Mouse (Mus musculus): Measurements from ENCODE around the gene 1700013G24Rik. TPM values are rescaled to one million over a fixed set of nuclear protein-coding genes. Genes with fewer than 3 reads are reported as not detected.

The 1700013G24Rik gene
- polyA plus RNA-seq, 1 experiment from 2014 or later = not detected

DNA sequence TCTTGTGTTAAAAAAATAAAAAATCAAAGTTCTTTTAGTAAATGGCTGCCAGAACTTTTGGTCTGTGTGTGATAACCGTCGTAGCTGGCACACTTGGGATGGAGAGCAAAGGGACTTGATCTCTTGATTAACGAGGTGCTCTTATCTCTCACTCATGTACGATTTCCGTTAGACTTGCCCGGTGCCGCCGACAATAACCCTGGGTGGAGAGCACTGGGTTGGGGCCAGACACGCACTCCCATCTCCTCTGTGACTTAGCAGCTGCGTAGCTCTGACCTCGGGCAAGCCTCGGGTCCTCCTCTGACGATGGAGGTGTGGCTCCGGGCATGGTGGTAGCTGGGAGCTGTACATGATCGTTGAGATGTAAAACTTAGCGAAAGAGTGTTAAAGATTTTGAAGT lies 30.8 kb downstream of the 1700013G24Rik start:
- Histone ChIP-seq H3K27ac (ENCODE audit: low read length) (peak overlapping the region; percentile 66; the same call in 1 of the 2 replicates), H3K36me3 (ENCODE audit: control insufficient read depth, insufficient read depth, low read length) (no peaks in the 10 kb centered on the region), H3K9ac (replicated peaks; ENCODE audit: low read depth, low read length) (no peak overlapping the region), H3K4me3 (ENCODE audit: low read depth, low read length) (no peak overlapping the region), H3K4me2 (replicated peaks; ENCODE audit: low read depth, low read length) (no peak overlapping the region), H3K4me1 (ENCODE audit: control insufficient read depth, insufficient read depth, low read length) (peaks cover 88% of the 10 kb centered on the region), H3K27me3 (ENCODE audit: control insufficient read depth, insufficient read depth, low read length) (no peaks in the 10 kb centered on the region), H3K9me3 (ENCODE audit: control insufficient read depth, low read depth, low read length) (no peaks in the 10 kb centered on the region)
- no peak for ATAC-seq (ENCODE audit: insufficient number of reproducible peaks, insufficient read depth, low FRiP score, low read depth)
- 38% methylated on average over 16 of the region's 16 CpGs for WGBS

DNA sequence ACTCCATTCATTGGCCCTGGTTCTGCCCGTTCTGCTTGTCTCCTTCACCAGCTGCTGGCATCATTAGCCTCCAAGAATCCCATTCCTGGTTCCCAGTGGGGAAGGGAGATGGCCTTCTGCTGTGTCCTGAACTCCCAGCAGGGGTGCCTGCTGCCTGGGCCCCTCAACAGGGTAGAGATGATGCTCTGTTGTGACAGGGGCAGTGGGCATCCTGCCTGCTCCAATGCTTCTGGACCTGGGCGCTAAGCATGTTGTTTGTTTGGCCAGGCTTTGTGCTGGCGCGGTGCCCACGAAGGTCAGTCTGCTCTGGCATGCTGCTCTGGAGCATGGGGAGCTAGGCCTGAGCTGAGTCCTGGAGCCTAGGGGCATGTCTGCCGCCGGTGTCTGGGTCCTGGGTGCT lies 31.5 kb downstream of the 1700013G24Rik start:
- Histone ChIP-seq H3K9me3 (ENCODE audit: control insufficient read depth, low read depth, low read length) (no peaks in the 10 kb centered on the region), H3K9ac (replicated peaks; ENCODE audit: low read depth, low read length) (no peak overlapping the region), H3K27me3 (ENCODE audit: control insufficient read depth, insufficient read depth, low read length) (no peaks in the 10 kb centered on the region), H3K4me3 (ENCODE audit: low read depth, low read length) (no peak overlapping the region), H3K4me1 (ENCODE audit: control insufficient read depth, insufficient read depth, low read length) (peaks cover 88% of the 10 kb centered on the region), H3K36me3 (ENCODE audit: control insufficient read depth, insufficient read depth, low read length) (no peaks in the 10 kb centered on the region), H3K4me2 (replicated peaks; ENCODE audit: low read depth, low read length) (no peak overlapping the region), H3K27ac (ENCODE audit: low read length) (peak overlapping the region; percentile 66; the same call in 1 of the 2 replicates)
- WGBS = 74% methylated on average over 7 of the region's 7 CpGs
- no peak for ATAC-seq (ENCODE audit: insufficient number of reproducible peaks, insufficient read depth, low FRiP score, low read depth)

DNA sequence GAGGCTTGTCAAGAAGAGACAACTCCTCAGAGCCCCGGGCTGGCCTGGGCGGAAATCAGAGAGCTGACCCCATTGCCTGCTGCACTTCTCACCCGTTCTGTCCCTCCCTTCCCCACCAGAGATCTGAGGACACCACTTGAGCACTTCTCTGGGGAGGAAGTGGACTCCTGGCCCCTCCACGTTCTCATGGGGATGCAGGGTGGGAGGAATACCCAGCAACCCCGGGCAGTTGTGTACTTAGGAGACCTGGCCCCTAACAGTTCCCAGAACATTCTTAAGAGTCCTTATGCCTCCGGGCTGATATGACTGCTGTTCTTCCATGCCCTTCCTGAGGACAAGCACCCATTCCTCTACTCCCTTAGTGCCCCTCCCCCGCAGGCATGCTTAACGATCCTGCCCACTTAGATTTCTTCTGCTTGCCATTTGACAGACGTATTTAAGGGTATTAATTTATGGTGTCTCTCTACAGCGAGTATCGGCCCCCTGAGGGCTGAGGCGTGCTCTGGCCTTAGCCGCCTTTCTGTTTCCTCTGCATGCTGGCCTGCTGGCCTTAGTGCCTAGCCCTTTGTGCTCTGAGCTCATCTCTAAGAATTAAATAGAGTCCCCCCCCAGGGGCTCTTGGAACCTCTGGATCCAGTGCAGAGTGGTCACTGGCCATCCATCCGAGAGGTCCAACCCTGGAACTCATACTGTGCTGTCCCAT lies 32.3 kb downstream of the 1700013G24Rik start:
- Histone ChIP-seq H3K27ac (ENCODE audit: low read length) (peak overlapping the region; percentile 96; the same call in 1 of the 2 replicates), H3K9ac (replicated peaks; ENCODE audit: low read depth, low read length) (no peak overlapping the region), H3K9me3 (ENCODE audit: control insufficient read depth, low read depth, low read length) (no peaks in the 10 kb centered on the region), H3K36me3 (ENCODE audit: control insufficient read depth, insufficient read depth, low read length) (no peaks in the 10 kb centered on the region), H3K4me1 (ENCODE audit: control insufficient read depth, insufficient read depth, low read length) (peaks cover 82% of the 10 kb centered on the region), H3K4me2 (replicated peaks; ENCODE audit: low read depth, low read length) (no peak overlapping the region), H3K27me3 (ENCODE audit: control insufficient read depth, insufficient read depth, low read length) (no peaks in the 10 kb centered on the region), H3K4me3 (ENCODE audit: low read depth, low read length) (no peak overlapping the region)
- WGBS = 25% methylated on average over 14 of the region's 14 CpGs
- ATAC-seq (ENCODE audit: insufficient number of reproducible peaks, insufficient read depth, low FRiP score, low read depth) = no peak

DNA sequence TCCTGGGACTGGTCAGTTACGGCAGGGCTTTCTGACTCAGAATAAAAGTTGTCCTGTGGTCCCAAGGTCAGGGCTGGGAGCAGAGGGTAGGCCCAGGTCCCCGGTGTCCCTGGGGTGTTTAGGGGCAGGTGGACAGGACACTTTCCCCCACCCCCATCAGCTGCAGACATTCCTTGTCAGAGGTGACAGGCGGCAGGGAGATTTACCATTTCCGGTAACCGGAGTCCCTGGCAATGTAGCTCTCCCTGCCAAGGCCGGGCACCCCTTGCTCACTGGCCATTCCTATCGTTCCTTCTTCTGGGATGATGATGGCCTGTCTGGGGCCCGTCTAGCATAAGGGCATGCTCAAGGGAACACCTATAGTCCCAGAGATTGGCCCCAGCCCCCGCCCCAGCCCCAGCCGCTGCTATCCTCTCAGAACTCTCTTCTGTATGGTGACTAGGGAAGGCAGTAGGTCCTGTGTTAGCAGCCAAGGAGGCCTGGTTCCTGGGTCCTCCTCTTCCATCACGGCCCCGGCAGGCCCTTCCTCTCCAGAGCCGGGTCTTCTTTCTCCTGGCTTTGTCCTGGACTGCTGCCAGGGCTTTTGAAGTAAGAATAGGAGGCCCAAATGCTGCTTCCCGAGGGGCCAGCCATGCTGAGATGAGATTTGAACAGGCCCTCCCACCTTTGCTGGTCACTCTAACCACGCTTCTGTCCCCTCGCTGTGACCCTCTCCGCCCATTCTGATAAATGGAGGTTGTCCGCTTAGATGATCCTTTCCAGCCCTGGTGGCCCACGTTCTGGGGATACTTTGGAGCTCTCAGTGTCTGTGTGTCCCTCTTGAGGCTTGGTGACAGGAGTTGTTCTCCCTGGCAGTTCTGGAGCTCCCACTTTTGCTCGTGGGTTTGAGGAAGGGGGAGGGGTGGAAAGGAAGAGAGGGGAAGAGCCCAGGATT lies 33.3 kb downstream of the 1700013G24Rik start:
- Histone ChIP-seq H3K4me1 (ENCODE audit: control insufficient read depth, insufficient read depth, low read length) (peaks cover 74% of the 10 kb centered on the region), H3K4me3 (ENCODE audit: low read depth, low read length) (no peak overlapping the region), H3K9me3 (ENCODE audit: control insufficient read depth, low read depth, low read length) (no peaks in the 10 kb centered on the region), H3K4me2 (replicated peaks; ENCODE audit: low read depth, low read length) (peak overlapping the region; percentile 8; the same call in 1 of the 2 replicates), H3K27me3 (ENCODE audit: control insufficient read depth, insufficient read depth, low read length) (no peaks in the 10 kb centered on the region), H3K27ac (ENCODE audit: low read length) (peak overlapping the region; percentile 96), H3K36me3 (ENCODE audit: control insufficient read depth, insufficient read depth, low read length) (no peaks in the 10 kb centered on the region), H3K9ac (replicated peaks; ENCODE audit: low read depth, low read length) (no peak overlapping the region)
- ATAC-seq (ENCODE audit: insufficient number of reproducible peaks, insufficient read depth, low FRiP score, low read depth) = no peak
- WGBS = 31% methylated on average over 20 of the region's 20 CpGs

DNA sequence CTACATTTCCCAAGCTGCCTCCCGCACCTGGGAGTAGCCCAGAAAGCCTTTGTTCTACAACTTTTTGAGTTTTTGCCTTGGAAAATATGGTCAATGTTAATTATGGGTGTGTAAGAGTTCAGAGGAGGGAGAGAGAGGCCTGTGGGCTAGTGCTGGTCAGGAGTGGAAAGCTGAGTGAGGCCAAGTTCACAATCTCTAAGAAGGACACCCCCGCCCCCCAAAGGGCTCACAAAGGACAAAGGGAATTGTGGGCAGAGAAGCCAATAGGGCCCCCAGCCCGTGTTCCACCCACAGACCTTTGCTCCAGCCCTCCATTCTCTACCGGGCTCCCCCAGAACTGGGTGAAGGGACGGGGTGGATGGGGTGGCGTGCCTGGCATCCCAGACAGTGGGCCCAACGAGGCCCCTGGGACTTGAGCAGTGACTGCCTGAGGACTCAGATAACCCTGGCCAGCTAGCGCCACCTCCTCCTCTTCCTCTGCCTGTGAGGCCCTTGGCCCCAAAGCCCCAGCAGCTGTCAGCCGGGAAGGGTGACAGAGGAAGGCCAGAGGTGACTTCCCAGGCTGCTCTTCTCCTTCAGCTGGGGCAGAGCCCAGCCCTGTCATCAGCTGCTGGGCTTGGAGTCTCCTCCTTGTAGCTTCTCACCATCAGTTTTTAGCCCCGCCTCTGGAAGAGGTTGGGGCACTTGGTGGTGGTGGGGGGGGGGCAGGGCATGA lies 34.4 kb downstream of the 1700013G24Rik start:
- ATAC-seq (ENCODE audit: insufficient number of reproducible peaks, insufficient read depth, low FRiP score, low read depth) = no peak
- 36% methylated on average over 10 of the region's 10 CpGs for WGBS
- Histone ChIP-seq H3K4me3 (ENCODE audit: low read depth, low read length) (no peak overlapping the region), H3K9ac (replicated peaks; ENCODE audit: low read depth, low read length) (no peak overlapping the region; the same call in 1 of the 2 replicates), H3K9me3 (ENCODE audit: control insufficient read depth, low read depth, low read length) (no peaks in the 10 kb centered on the region), H3K4me2 (replicated peaks; ENCODE audit: low read depth, low read length) (no peak overlapping the region; the same call in 1 of the 2 replicates), H3K36me3 (ENCODE audit: control insufficient read depth, insufficient read depth, low read length) (no peaks in the 10 kb centered on the region), H3K4me1 (ENCODE audit: control insufficient read depth, insufficient read depth, low read length) (peaks cover 63% of the 10 kb centered on the region), H3K27ac (ENCODE audit: low read length) (peak overlapping the region; percentile 96), H3K27me3 (ENCODE audit: control insufficient read depth, insufficient read depth, low read length) (no peaks in the 10 kb centered on the region)

DNA sequence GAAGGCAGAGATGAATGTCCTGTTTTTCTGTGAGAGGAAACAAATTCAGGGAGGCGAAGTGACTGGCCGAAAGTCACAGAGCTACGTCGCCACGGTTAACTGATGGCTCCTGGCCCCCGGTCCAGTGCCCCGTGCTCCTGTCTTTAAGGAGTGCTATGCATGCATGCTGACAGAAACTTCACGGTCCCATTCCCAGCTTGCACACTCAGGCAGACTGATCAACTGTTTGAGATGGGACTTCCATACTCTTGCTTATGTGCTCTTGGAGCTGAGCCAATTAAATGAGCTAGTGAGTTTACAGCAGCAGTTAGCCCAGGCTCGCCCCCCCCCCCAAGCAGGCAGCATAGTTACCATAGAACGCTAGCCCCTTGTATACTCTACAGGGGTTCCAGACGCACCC lies 35.0 kb downstream of the 1700013G24Rik start:
- Histone ChIP-seq H3K9ac (replicated peaks; ENCODE audit: low read depth, low read length) (no peak overlapping the region), H3K27me3 (ENCODE audit: control insufficient read depth, insufficient read depth, low read length) (no peaks in the 10 kb centered on the region), H3K9me3 (ENCODE audit: control insufficient read depth, low read depth, low read length) (no peaks in the 10 kb centered on the region), H3K4me3 (ENCODE audit: low read depth, low read length) (no peak overlapping the region), H3K4me2 (replicated peaks; ENCODE audit: low read depth, low read length) (no peak overlapping the region; the same call in 1 of the 2 replicates), H3K36me3 (ENCODE audit: control insufficient read depth, insufficient read depth, low read length) (no peaks in the 10 kb centered on the region), H3K4me1 (ENCODE audit: control insufficient read depth, insufficient read depth, low read length) (peaks cover 63% of the 10 kb centered on the region), H3K27ac (ENCODE audit: low read length) (peak overlapping the region; percentile 96)
- 26% methylated on average over 11 of the region's 11 CpGs for WGBS
- no peak for ATAC-seq (ENCODE audit: insufficient number of reproducible peaks, insufficient read depth, low FRiP score, low read depth)

DNA sequence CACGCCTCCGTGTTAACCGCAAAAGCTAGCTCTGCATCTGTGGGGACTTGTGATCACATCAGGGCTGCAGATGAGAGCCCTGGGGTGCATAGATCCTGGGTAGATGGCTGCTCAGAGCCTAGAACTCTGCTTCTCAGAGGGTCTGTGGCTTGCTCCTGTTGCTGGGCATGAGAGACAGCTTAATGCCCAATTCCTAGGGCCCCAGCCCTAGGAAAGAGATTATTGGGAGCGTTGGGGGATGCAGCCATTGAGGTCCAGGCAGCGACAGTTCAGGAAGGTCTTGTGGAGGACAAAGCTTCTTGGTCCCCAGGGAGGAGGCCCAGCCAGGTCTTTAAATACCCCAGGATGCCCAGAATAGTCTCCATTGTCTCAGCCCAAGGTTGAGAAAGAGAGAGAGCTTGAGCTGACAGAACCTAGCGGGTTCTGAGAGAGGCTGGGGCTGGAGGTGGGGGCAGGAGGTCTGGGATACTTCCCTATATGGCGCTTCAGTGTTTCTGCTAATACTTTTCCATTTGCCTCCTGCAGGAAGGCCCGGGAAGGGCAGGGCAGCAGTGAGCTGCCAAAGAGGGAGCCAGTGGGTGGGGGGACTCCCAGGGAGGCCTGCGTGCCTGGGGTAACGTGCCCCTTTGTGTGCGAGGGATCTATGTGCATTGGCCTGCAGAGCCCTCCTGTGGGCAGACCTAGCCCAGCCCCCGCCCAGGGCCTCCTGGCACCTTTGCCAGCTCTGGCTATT lies 35.7 kb downstream of the 1700013G24Rik start:
- no peak overlapping the region for H3K9ac ChIP-seq (replicated peaks; ENCODE audit: low read depth, low read length)
- WGBS = 12% methylated on average over 12 of the region's 12 CpGs
- H3K4me3 ChIP-seq (ENCODE audit: low read depth, low read length) = no peak overlapping the region
- H3K27me3 ChIP-seq (ENCODE audit: control insufficient read depth, insufficient read depth, low read length) = no peaks in the 10 kb centered on the region
- peaks cover 61% of the 10 kb centered on the region for H3K4me1 ChIP-seq (ENCODE audit: control insufficient read depth, insufficient read depth, low read length)
- peak; percentile 78 for ATAC-seq (ENCODE audit: insufficient number of reproducible peaks, insufficient read depth, low FRiP score, low read depth)
- peak overlapping the region; percentile 29 for H3K4me2 ChIP-seq (replicated peaks; ENCODE audit: low read depth, low read length)
- H3K36me3 ChIP-seq (ENCODE audit: control insufficient read depth, insufficient read depth, low read length) = no peaks in the 10 kb centered on the region
- H3K27ac ChIP-seq (ENCODE audit: low read length) = peak overlapping the region; percentile 96
- H3K9me3 ChIP-seq (ENCODE audit: control insufficient read depth, low read depth, low read length) = no peaks in the 10 kb centered on the region

Measured in stomach, embryonic 14.5 days (tissue).